Mouse (Mus musculus): ENCODE measurements around the gene AK157302. TPM values are rescaled to one million over a fixed set of nuclear protein-coding genes. Genes with fewer than 3 reads are reported as not detected.
"Not testable (repeated sequence)": the region's sequence is repeated elsewhere in the genome, so short reads cannot be mapped to it uniquely, and the experiment has no call there.

Gene AK157302
- 0.40 and 0.56 TPM in 2 replicates for polyA plus RNA-seq (2015; fragmentation: Nextera tagmentation; extraction: Ambion mirVana)

- H3K27me3 ChIP-seq (replicated peaks), result no peaks in the 10 kb centered on the region
- no peak within 1 kb of the TSS for H3K27ac ChIP-seq
- H3K4me2 ChIP-seq (replicated peaks), result no peak within 1 kb of the TSS
- no peaks in the 10 kb centered on the region for H3K9me3 ChIP-seq
- no peaks in the 10 kb centered on the region for H3K4me1 ChIP-seq (replicated peaks)
- H3K9ac ChIP-seq, result no peak within 1 kb of the TSS
- no peak for ATAC-seq
- H3K4me3 ChIP-seq (replicated peaks), result no peak within 1 kb of the TSS
- no peaks in the 10 kb centered on the region for H3K36me3 ChIP-seq
- 94% methylated on average over 21 of the region's 21 CpGs for WGBS
Observed at GRCm38 (mm10) chr13:21495080-21495479, at the start of gene AK157302. Gene AK157302, plus strand, starts transcription at chr13:21495223.

GRCm38 (mm10) chr13:21446796-21447195 is 48.2 kb upstream of the AK157302 start:
- peaks cover 17% of the 10 kb centered on the region for H3K36me3 ChIP-seq
- WGBS, result 82% methylated on average over 9 of the region's 9 CpGs
- H3K4me1 ChIP-seq (replicated peaks), result no peaks in the 10 kb centered on the region
- H3K4me2 ChIP-seq (replicated peaks), result no peak overlapping the region
- H3K9ac ChIP-seq, result no peak overlapping the region
- no peaks in the 10 kb centered on the region for H3K27me3 ChIP-seq (replicated peaks)
- no peak for ATAC-seq
- no peak overlapping the region for H3K4me3 ChIP-seq (replicated peaks)
- no peaks in the 10 kb centered on the region for H3K9me3 ChIP-seq
- no peak overlapping the region for H3K27ac ChIP-seq

GRCm38 (mm10) chr13:21447856-21448614 is 47.0 kb upstream of the AK157302 start:
- 69% methylated on average over 16 of the region's 16 CpGs for WGBS

GRCm38 (mm10) chr13:21453042-21453441 is 42.0 kb upstream of the AK157302 start:
- peak; percentile 6; the same call in 1 of the 2 replicates for ATAC-seq
- H3K27me3 ChIP-seq (replicated peaks), result no peaks in the 10 kb centered on the region
- peaks cover 12% of the 10 kb centered on the region; the same call in 1 of the 2 replicates for H3K4me1 ChIP-seq (replicated peaks)
- peak overlapping the region; percentile 64 for H3K9ac ChIP-seq
- H3K4me3 ChIP-seq (replicated peaks), result peak overlapping the region; percentile 65
- peak overlapping the region; percentile 87 for H3K27ac ChIP-seq
- H3K36me3 ChIP-seq, result no peaks in the 10 kb centered on the region
- H3K4me2 ChIP-seq (replicated peaks), result peak overlapping the region; percentile 68
- WGBS, result 2% methylated on average over 13 of the region's 13 CpGs
- H3K9me3 ChIP-seq, result no peaks in the 10 kb centered on the region

More at GRCm38 (mm10) chr13:21447856-21448614, 47.0 kb upstream of the AK157302 start:
- H3K9ac ChIP-seq, result no peak overlapping the region
- peaks cover 17% of the 10 kb centered on the region for H3K36me3 ChIP-seq
- H3K4me2 ChIP-seq (replicated peaks), result peak overlapping the region; percentile 7
- peak; percentile 80 for ATAC-seq
- peak overlapping the region; percentile 29; the same call in 1 of the 2 replicates for H3K27ac ChIP-seq
- peaks cover 8% of the 10 kb centered on the region; the same call in 1 of the 2 replicates for H3K4me1 ChIP-seq (replicated peaks)
- H3K9me3 ChIP-seq, result no peaks in the 10 kb centered on the region
- H3K27me3 ChIP-seq (replicated peaks), result no peaks in the 10 kb centered on the region
- no peak overlapping the region for H3K4me3 ChIP-seq (replicated peaks)

GRCm38 (mm10) chr13:21453449-21453848 is 41.6 kb upstream of the AK157302 start, which contains the start of gene Zscan26:
Gene Zscan26, minus strand, starts transcription at chr13:21453730.
- Histone ChIP-seq H3K9me3 (no peaks in the 10 kb centered on the region), H3K27me3 (replicated peaks) (no peaks in the 10 kb centered on the region), H3K4me2 (replicated peaks) (peak within 1 kb of the TSS; percentile 68), H3K36me3 (no peaks in the 10 kb centered on the region), H3K27ac (peak within 1 kb of the TSS; percentile 87), H3K9ac (peak within 1 kb of the TSS; percentile 64), H3K4me3 (replicated peaks) (peak within 1 kb of the TSS; percentile 65), H3K4me1 (replicated peaks) (peaks cover 12% of the 10 kb centered on the region; the same call in 1 of the 2 replicates)
- WGBS, result 0% methylated on average over 23 of the region's 23 CpGs
- peak; percentile 90 for ATAC-seq

- no peaks in the 10 kb centered on the region for H3K9me3 ChIP-seq
- H3K27me3 ChIP-seq (replicated peaks), result no peaks in the 10 kb centered on the region
- no peak overlapping the region for H3K4me3 ChIP-seq (replicated peaks)
- peak; percentile 64 for ATAC-seq
- peak overlapping the region; percentile 68 for H3K4me2 ChIP-seq (replicated peaks)
- 44% methylated on average over 3 of the region's 3 CpGs for WGBS
- no peak overlapping the region for H3K9ac ChIP-seq
- H3K27ac ChIP-seq, result no peak overlapping the region
- H3K4me1 ChIP-seq (replicated peaks), result peaks cover 12% of the 10 kb centered on the region; the same call in 1 of the 2 replicates
- H3K36me3 ChIP-seq, result no peaks in the 10 kb centered on the region
Observed at GRCm38 (mm10) chr13:21454133-21454532, 40.9 kb upstream of the AK157302 start.

GRCm38 (mm10) chr13:21456347-21456746 is 38.7 kb upstream of the AK157302 start:
- Histone ChIP-seq H3K9ac (no peak overlapping the region), H3K4me3 (replicated peaks) (no peak overlapping the region), H3K27me3 (replicated peaks) (no peaks in the 10 kb centered on the region), H3K27ac (no peak overlapping the region), H3K36me3 (no peaks in the 10 kb centered on the region), H3K9me3 (no peaks in the 10 kb centered on the region), H3K4me2 (replicated peaks) (peak overlapping the region; percentile 19; the same call in 1 of the 2 replicates), H3K4me1 (replicated peaks) (peaks cover 12% of the 10 kb centered on the region; the same call in 1 of the 2 replicates)
- WGBS, result 8% methylated on average over 4 of the region's 4 CpGs
- peak; percentile 76 for ATAC-seq

GRCm38 (mm10) chr13:21462516-21462915 is 32.5 kb upstream of the AK157302 start:
- H3K36me3 ChIP-seq; H3K4me3 ChIP-seq (replicated peaks); H3K4me2 ChIP-seq (replicated peaks); H3K9me3 ChIP-seq; H3K27me3 ChIP-seq (replicated peaks); ATAC-seq; H3K4me1 ChIP-seq (replicated peaks); H3K27ac ChIP-seq; H3K9ac ChIP-seq: not testable (repeated sequence)
- WGBS, result 54% methylated on average over 9 of the region's 9 CpGs

- no peak for ATAC-seq
- no peaks in the 10 kb centered on the region for H3K27me3 ChIP-seq (replicated peaks)
Observed at GRCm38 (mm10) chr13:21467336-21467735, 27.7 kb upstream of the AK157302 start.

GRCm38 (mm10) chr13:21468061-21469019 is 26.7 kb upstream of the AK157302 start, which contains the start of gene Nkapl:
Gene Nkapl, minus strand, starts transcription at chr13:21468509.
- H3K9ac ChIP-seq, result peak within 1 kb of the TSS; percentile 75
- no peaks in the 10 kb centered on the region for H3K27me3 ChIP-seq (replicated peaks)
- ATAC-seq, result peak; percentile 100
- H3K4me3 ChIP-seq (replicated peaks), result peak within 1 kb of the TSS; percentile 59
- no peaks in the 10 kb centered on the region for H3K4me1 ChIP-seq (replicated peaks)
- H3K9me3 ChIP-seq, result no peaks in the 10 kb centered on the region
- under 1% methylated on average over 54 of the region's 54 CpGs for WGBS
- 0 out of 2 replicates have a peak within 1 kb of the TSS, but pooled peaks have one; percentile 32 for H3K27ac ChIP-seq
- H3K36me3 ChIP-seq, result no peaks in the 10 kb centered on the region
- H3K4me2 ChIP-seq (replicated peaks), result peak within 1 kb of the TSS; percentile 95

More at GRCm38 (mm10) chr13:21467336-21467735, 27.7 kb upstream of the AK157302 start:
- Histone ChIP-seq H3K4me2 (replicated peaks) (no peak overlapping the region), H3K4me3 (replicated peaks) (no peak overlapping the region), H3K4me1 (replicated peaks) (no peaks in the 10 kb centered on the region), H3K27ac (no peak overlapping the region), H3K9ac (no peak overlapping the region), H3K9me3 (no peaks in the 10 kb centered on the region), H3K36me3 (no peaks in the 10 kb centered on the region)
- WGBS, result 83% methylated on average over 10 of the region's 10 CpGs

GRCm38 (mm10) chr13:21469097-21469496 is 25.9 kb upstream of the AK157302 start:
- Histone ChIP-seq H3K36me3 (no peaks in the 10 kb centered on the region), H3K4me1 (replicated peaks) (no peaks in the 10 kb centered on the region), H3K4me3 (replicated peaks) (no peak overlapping the region), H3K27me3 (replicated peaks) (no peaks in the 10 kb centered on the region), H3K9me3 (no peaks in the 10 kb centered on the region), H3K27ac (no peak overlapping the region), H3K9ac (no peak overlapping the region), H3K4me2 (replicated peaks) (peak overlapping the region; percentile 95; the same call in 1 of the 2 replicates)
- WGBS, result 32% methylated on average over 9 of the region's 9 CpGs
- ATAC-seq, result no peak

- no peak overlapping the region for H3K27ac ChIP-seq
- ATAC-seq, result no peak
- 44% methylated on average over 4 of the region's 4 CpGs for WGBS
- H3K36me3 ChIP-seq, result no peaks in the 10 kb centered on the region
- no peak overlapping the region for H3K4me2 ChIP-seq (replicated peaks)
- no peak overlapping the region for H3K4me3 ChIP-seq (replicated peaks)
- no peaks in the 10 kb centered on the region for H3K27me3 ChIP-seq (replicated peaks)
- no peaks in the 10 kb centered on the region for H3K4me1 ChIP-seq (replicated peaks)
- H3K9me3 ChIP-seq, result no peaks in the 10 kb centered on the region
- no peak overlapping the region for H3K9ac ChIP-seq
Observed at GRCm38 (mm10) chr13:21472427-21472826, 22.6 kb upstream of the AK157302 start.

Data from intestine, embryonic 15.5 days (tissue).